ENCODE assay signal across 21 mouse cellular contexts in genomic region chr2:50573455-50573854, GRCm38 (mm10).
DNase-seq lines count a peak whose midpoint lies in the region; ATAC-seq and TF ChIP-seq lines count a peak whose summit lies in the region.
"Had no signal": no experiment of that assay in that cellular context is flagged by ENCODE, and none has a peak within 500 bp of the region (broad histone marks: within the 10 kb centered on the region; RNA-seq: fewer than 3 reads in every experiment).

No protein-coding gene starts in this region.

- 0 out of 2 replicates have a peak, but pooled peaks cover 7% of the 10 kb centered on the region for H3K4me1 ChIP-seq in hindbrain, postnatal 0 days (ENCODE audit: insufficient read depth, low read length)
- peaks cover 5% of the 10 kb centered on the region for H3K4me1 ChIP-seq in hindbrain, embryonic 16.5 days (ENCODE audit: control insufficient read depth, insufficient read depth, low read depth, low read length)
- peaks cover 4% of the 10 kb centered on the region; the same call in 1 of the 2 replicates for H3K4me1 ChIP-seq in lung, embryonic 14.5 days (ENCODE audit: insufficient read depth)
- peaks cover 6% of the 10 kb centered on the region; the same call in 1 of the 2 replicates for H3K4me1 ChIP-seq in neural tube, embryonic 15.5 days
- H3K4me1 ChIP-seq: embryonic facial prominence, embryonic 12.5 days; heart, embryonic 15.5 days; liver, embryonic 15.5 days had no signal

- peak; percentile 30 for DNase-seq in hindbrain, postnatal 0 days (ENCODE audit: low spot score)
- DNase-seq in lung, embryonic 14.5 days, result peak; percentile 89
- DNase-seq in lung, adult 18-20 months, result no peak
- peak; percentile 15 for DNase-seq in 3134 (ENCODE audit: extremely low read depth, insufficient read length, low spot score)
- DNase-seq in 3T3-L1 (ENCODE audit: low read depth, low spot score), result peak; percentile 16
- DNase-seq: adrenal gland, postnatal 25 days; cerebellum, adult 11 months; cerebellum, adult 9-11 months; gastrocnemius, postnatal 25 days; kidney, postnatal 36 days; liver had no signal

- ATAC-seq in hindbrain, postnatal 0 days, result no peak
- no peak for ATAC-seq in hindbrain, embryonic 16.5 days
- ATAC-seq in lung, embryonic 14.5 days (ENCODE audit: insufficient read depth), result peak; percentile 41; the same call in 1 of the 2 replicates
- no peak for ATAC-seq in neural tube, embryonic 15.5 days (ENCODE audit: low FRiP score)
- ATAC-seq: intestine, postnatal 0 days had no signal

- no peaks in the 10 kb centered on the region for H3K9me3 ChIP-seq in hindbrain, postnatal 0 days (ENCODE audit: low read length)
- H3K9me3 ChIP-seq in hindbrain, embryonic 16.5 days (ENCODE audit: control insufficient read depth, low read length), result no peaks in the 10 kb centered on the region
- H3K9me3 ChIP-seq in lung, embryonic 14.5 days (ENCODE audit: low read depth, low read length), result no peaks in the 10 kb centered on the region
- H3K9me3 ChIP-seq in neural tube, embryonic 15.5 days (replicated peaks), result no peaks in the 10 kb centered on the region
- H3K9me3 ChIP-seq: embryonic facial prominence, embryonic 12.5 days; forebrain, embryonic 12.5 days; heart, embryonic 15.5 days; hindbrain, embryonic 10.5 days; liver, embryonic 15.5 days had no signal

- H3K27ac ChIP-seq in hindbrain, postnatal 0 days, result no peak overlapping the region
- no peak overlapping the region for H3K27ac ChIP-seq in hindbrain, embryonic 16.5 days (ENCODE audit: low read depth, low read length)
- H3K27ac ChIP-seq in lung, embryonic 14.5 days (ENCODE audit: low read depth), result no peak overlapping the region; the same call in 1 of the 2 replicates
- no peak overlapping the region for H3K27ac ChIP-seq in neural tube, embryonic 15.5 days (replicated peaks)
- H3K27ac ChIP-seq: embryonic facial prominence, embryonic 12.5 days; forebrain, embryonic 12.5 days; heart, embryonic 15.5 days; hindbrain, embryonic 10.5 days; liver, embryonic 15.5 days had no signal

- TF ChIP-seq CTCF in hindbrain, postnatal 0 days (IDR thresholded peaks at IDR 0.05; ENCODE audit: low read depth), result no peak
- no peak for TF ChIP-seq CTCF in lung, embryonic 14.5 days (IDR thresholded peaks at IDR 0.05; ENCODE audit: low read depth)

- H3K4me2 ChIP-seq in hindbrain, postnatal 0 days (ENCODE audit: low read depth, low read length), result no peak overlapping the region
- H3K4me2 ChIP-seq in hindbrain, embryonic 16.5 days (ENCODE audit: low read length), result no peak overlapping the region
- H3K4me2 ChIP-seq in lung, embryonic 14.5 days, result no peak overlapping the region
- H3K4me2 ChIP-seq in neural tube, embryonic 15.5 days, result no peak overlapping the region
- H3K4me2 ChIP-seq: embryonic facial prominence, embryonic 12.5 days; forebrain, embryonic 12.5 days; heart, embryonic 15.5 days; liver, embryonic 15.5 days; midbrain, embryonic 11.5 days had no signal

- H3K27me3 ChIP-seq in hindbrain, postnatal 0 days (ENCODE audit: insufficient read depth, low read length), result no peaks in the 10 kb centered on the region
- H3K27me3 ChIP-seq in hindbrain, embryonic 16.5 days (replicated peaks; ENCODE audit: control insufficient read depth, insufficient read depth, low read length), result no peaks in the 10 kb centered on the region
- H3K27me3 ChIP-seq in lung, embryonic 14.5 days (ENCODE audit: insufficient read depth, low read length), result no peaks in the 10 kb centered on the region
- H3K27me3 ChIP-seq in neural tube, embryonic 15.5 days (replicated peaks), result no peaks in the 10 kb centered on the region
- H3K27me3 ChIP-seq: embryonic facial prominence, embryonic 12.5 days; forebrain, embryonic 12.5 days; heart, embryonic 15.5 days; liver, embryonic 15.5 days had no signal

- no peaks in the 10 kb centered on the region for H3K36me3 ChIP-seq in hindbrain, postnatal 0 days (ENCODE audit: insufficient read depth, low read length)
- no peaks in the 10 kb centered on the region for H3K36me3 ChIP-seq in hindbrain, embryonic 16.5 days (ENCODE audit: control insufficient read depth, insufficient read depth, low read length)
- H3K36me3 ChIP-seq in lung, embryonic 14.5 days (ENCODE audit: insufficient read depth), result no peaks in the 10 kb centered on the region
- H3K36me3 ChIP-seq in neural tube, embryonic 15.5 days, result no peaks in the 10 kb centered on the region
- H3K36me3 ChIP-seq: embryonic facial prominence, embryonic 12.5 days; forebrain, embryonic 12.5 days; heart, embryonic 15.5 days; hindbrain, embryonic 10.5 days; liver, embryonic 15.5 days had no signal

- H3K4me3 ChIP-seq in hindbrain, postnatal 0 days (ENCODE audit: low read length), result no peak overlapping the region
- H3K4me3 ChIP-seq in hindbrain, embryonic 16.5 days (ENCODE audit: low read length), result no peak overlapping the region
- H3K4me3 ChIP-seq in lung, embryonic 14.5 days (ENCODE audit: low read depth, low read length), result no peak overlapping the region
- H3K4me3 ChIP-seq in neural tube, embryonic 15.5 days (replicated peaks), result no peak overlapping the region
- H3K4me3 ChIP-seq: embryonic facial prominence, embryonic 12.5 days; erythroblast, embryonic 14.5 days; forebrain, embryonic 12.5 days; heart, embryonic 15.5 days; hindbrain, embryonic 10.5 days; liver, embryonic 15.5 days had no signal

- H3K9ac ChIP-seq in hindbrain, postnatal 0 days (replicated peaks; ENCODE audit: low read length), result no peak overlapping the region
- H3K9ac ChIP-seq in hindbrain, embryonic 16.5 days (ENCODE audit: low read depth, low read length), result no peak overlapping the region
- H3K9ac ChIP-seq in lung, embryonic 14.5 days, result no peak overlapping the region
- no peak overlapping the region for H3K9ac ChIP-seq in neural tube, embryonic 15.5 days (replicated peaks)
- H3K9ac ChIP-seq: embryonic facial prominence, embryonic 12.5 days; forebrain, embryonic 12.5 days; heart, embryonic 15.5 days; liver, embryonic 15.5 days had no signal

- 58% methylated on average over 3 of the region's 3 CpGs for WGBS in hindbrain, postnatal 0 days
- WGBS in hindbrain, embryonic 16.5 days, result 62% methylated on average over 3 of the region's 3 CpGs
- WGBS in lung, embryonic 14.5 days, result 37% methylated on average over 3 of the region's 3 CpGs
- 75% methylated on average over 3 of the region's 3 CpGs for WGBS in neural tube, embryonic 15.5 days

Comparison
In these comparisons a context has a peak if more than half of its experiments do, and no peak if none do; other contexts are left out.
1. DNase-seq: peak in hindbrain, postnatal 0 days (single experiment), lung, embryonic 14.5 days (single experiment), 3134 (single experiment) and 3T3-L1 (single experiment); none in lung, adult 18-20 months (0 of 2).